Mouse (Mus musculus): ENCODE results near the gene Hist1h4a. TPM values are rescaled to one million over a fixed set of nuclear protein-coding genes. Genes with fewer than 3 reads are reported as not detected.
"Not testable (repeated sequence)": the region's sequence is repeated elsewhere in the genome, so short reads cannot be mapped to it uniquely, and the experiment has no call there.

The Hist1h4a gene
- polyA plus RNA-seq, 1 experiment from 2014 or later, result 0.65 TPM

GRCm38 (mm10) chr13:23752742-23753172 is 8.3 kb downstream of the Hist1h4a start:
- peak overlapping the region; percentile 37 for H3K4me3 ChIP-seq (ENCODE audit: low read depth, low read length)
- 8% methylated on average over 6 of the region's 6 CpGs for WGBS
- H3K27ac ChIP-seq (ENCODE audit: low read depth), result peak overlapping the region; percentile 90
- H3K36me3 ChIP-seq (ENCODE audit: control insufficient read depth, insufficient read depth, low read length), result no peaks in the 10 kb centered on the region
- no peaks in the 10 kb centered on the region for H3K9me3 ChIP-seq (ENCODE audit: control insufficient read depth, low read length)
- ATAC-seq (replicated peaks; ENCODE audit: low FRiP score, low TSS enrichment, low read depth) (no peak), DNase-seq (ENCODE audit: low spot score) (no peak)
- no peaks in the 10 kb centered on the region for H3K27me3 ChIP-seq (replicated peaks; ENCODE audit: control insufficient read depth, insufficient read depth, low read length)
- peak overlapping the region; percentile 57 for H3K4me2 ChIP-seq (ENCODE audit: low read length)
- peaks cover 20% of the 10 kb centered on the region for H3K4me1 ChIP-seq (replicated peaks; ENCODE audit: control insufficient read depth, insufficient read depth, low read length)
- H3K9ac ChIP-seq (ENCODE audit: low read length), result peak overlapping the region; percentile 76

- under 1% methylated on average over 15 of the region's 47 CpGs for WGBS
- peak within 1 kb of the TSS; percentile 76 for H3K9ac ChIP-seq (ENCODE audit: low read length)
- peak; percentile 94 for DNase-seq (ENCODE audit: low spot score)
- not testable (repeated sequence) for H3K9me3 ChIP-seq (ENCODE audit: control insufficient read depth, low read length); H3K36me3 ChIP-seq (ENCODE audit: control insufficient read depth, insufficient read depth, low read length); H3K27me3 ChIP-seq (replicated peaks; ENCODE audit: control insufficient read depth, insufficient read depth, low read length)
- peak; percentile 86 for ATAC-seq (replicated peaks; ENCODE audit: low FRiP score, low TSS enrichment, low read depth)
- H3K4me2 ChIP-seq (ENCODE audit: low read length), result peak within 1 kb of the TSS; percentile 57
- H3K4me1 ChIP-seq (replicated peaks; ENCODE audit: control insufficient read depth, insufficient read depth, low read length), result peaks cover 18% of the 10 kb centered on the region
- H3K4me3 ChIP-seq (ENCODE audit: low read depth, low read length), result peak within 1 kb of the TSS; percentile 40
- H3K27ac ChIP-seq (ENCODE audit: low read depth), result peak within 1 kb of the TSS; percentile 94
Measured at GRCm38 (mm10) chr13:23752067-23752741, 8.8 kb downstream of the Hist1h4a start, which contains the start of gene Hist1h3b. Hist1h3b (plus strand) TSS chr13:23752267.

GRCm38 (mm10) chr13:23751478-23751956 is 9.5 kb downstream of the Hist1h4a start:
- under 1% methylated on average over 11 of the region's 11 CpGs for WGBS
- peak overlapping the region; percentile 94 for H3K27ac ChIP-seq (ENCODE audit: low read depth)
- H3K4me3 ChIP-seq (ENCODE audit: low read depth, low read length), result peak overlapping the region; percentile 40
- no peaks in the 10 kb centered on the region for H3K27me3 ChIP-seq (replicated peaks; ENCODE audit: control insufficient read depth, insufficient read depth, low read length)
- no peak for DNase-seq (ENCODE audit: low spot score)
- H3K4me2 ChIP-seq (ENCODE audit: low read length), result peak overlapping the region; percentile 56
- H3K4me1 ChIP-seq (replicated peaks; ENCODE audit: control insufficient read depth, insufficient read depth, low read length), result peaks cover 18% of the 10 kb centered on the region
- H3K36me3 ChIP-seq (ENCODE audit: control insufficient read depth, insufficient read depth, low read length), result no peaks in the 10 kb centered on the region
- 0 out of 2 replicates have a peak, but pooled peaks have one; percentile 28 for ATAC-seq (replicated peaks; ENCODE audit: low FRiP score, low TSS enrichment, low read depth)
- H3K9ac ChIP-seq (ENCODE audit: low read length), result peak overlapping the region; percentile 62
- no peaks in the 10 kb centered on the region for H3K9me3 ChIP-seq (ENCODE audit: control insufficient read depth, low read length)

GRCm38 (mm10) chr13:23750839-23751477 is 10.1 kb downstream of the Hist1h4a start, which contains the start of gene Hist1h2ab:
Hist1h2ab (plus strand) TSS chr13:23751126.
- H3K36me3 ChIP-seq (ENCODE audit: control insufficient read depth, insufficient read depth, low read length); H3K27me3 ChIP-seq (replicated peaks; ENCODE audit: control insufficient read depth, insufficient read depth, low read length); H3K9me3 ChIP-seq (ENCODE audit: control insufficient read depth, low read length): not testable (repeated sequence)
- H3K4me3 ChIP-seq (ENCODE audit: low read depth, low read length), result peak within 1 kb of the TSS; percentile 40
- H3K27ac ChIP-seq (ENCODE audit: low read depth), result peak within 1 kb of the TSS; percentile 94
- peak within 1 kb of the TSS; percentile 62 for H3K9ac ChIP-seq (ENCODE audit: low read length)
- peak within 1 kb of the TSS; percentile 56 for H3K4me2 ChIP-seq (ENCODE audit: low read length)
- peak; percentile 84 for DNase-seq (ENCODE audit: low spot score)
- peak; percentile 41 for ATAC-seq (replicated peaks; ENCODE audit: low FRiP score, low TSS enrichment, low read depth)
- WGBS, result under 1% methylated on average over 27 of the region's 47 CpGs
- peaks cover 18% of the 10 kb centered on the region for H3K4me1 ChIP-seq (replicated peaks; ENCODE audit: control insufficient read depth, insufficient read depth, low read length)

- H3K27me3 ChIP-seq (replicated peaks; ENCODE audit: control insufficient read depth, insufficient read depth, low read length), result no peaks in the 10 kb centered on the region
- no peaks in the 10 kb centered on the region for H3K36me3 ChIP-seq (ENCODE audit: control insufficient read depth, insufficient read depth, low read length)
- H3K9me3 ChIP-seq (ENCODE audit: control insufficient read depth, low read length), result no peaks in the 10 kb centered on the region
- H3K4me2 ChIP-seq (ENCODE audit: low read length), result no peak overlapping the region
- ATAC-seq (replicated peaks; ENCODE audit: low FRiP score, low TSS enrichment, low read depth) (no peak), DNase-seq (ENCODE audit: low spot score) (no peak)
- peaks cover 18% of the 10 kb centered on the region for H3K4me1 ChIP-seq (replicated peaks; ENCODE audit: control insufficient read depth, insufficient read depth, low read length)
- no peak overlapping the region for H3K4me3 ChIP-seq (ENCODE audit: low read depth, low read length)
- WGBS, result 87% methylated on average over 5 of the region's 5 CpGs
- peak overlapping the region; percentile 94 for H3K27ac ChIP-seq (ENCODE audit: low read depth)
- H3K9ac ChIP-seq (ENCODE audit: low read length), result no peak overlapping the region
Measured at GRCm38 (mm10) chr13:23749563-23750121, 11.4 kb downstream of the Hist1h4a start.

GRCm38 (mm10) chr13:23747892-23748288 is 13.1 kb downstream of the Hist1h4a start:
- peak overlapping the region; percentile 100 for H3K27ac ChIP-seq (ENCODE audit: low read depth)
- peak overlapping the region; percentile 89 for H3K9ac ChIP-seq (ENCODE audit: low read length)
- H3K27me3 ChIP-seq (replicated peaks; ENCODE audit: control insufficient read depth, insufficient read depth, low read length), result no peaks in the 10 kb centered on the region
- H3K9me3 ChIP-seq (ENCODE audit: control insufficient read depth, low read length), result no peaks in the 10 kb centered on the region
- peak overlapping the region; percentile 92 for H3K4me2 ChIP-seq (ENCODE audit: low read length)
- no peak for ATAC-seq (replicated peaks; ENCODE audit: low FRiP score, low TSS enrichment, low read depth)
- no peaks in the 10 kb centered on the region for H3K36me3 ChIP-seq (ENCODE audit: control insufficient read depth, insufficient read depth, low read length)
- WGBS, result 9% methylated on average over 4 of the region's 4 CpGs
- H3K4me3 ChIP-seq (ENCODE audit: low read depth, low read length), result peak overlapping the region; percentile 44
- DNase-seq (ENCODE audit: low spot score), result no peak
- H3K4me1 ChIP-seq (replicated peaks; ENCODE audit: control insufficient read depth, insufficient read depth, low read length), result peaks cover 24% of the 10 kb centered on the region

- H3K4me3 ChIP-seq (ENCODE audit: low read depth, low read length), result peak overlapping the region; percentile 44
- H3K9me3 ChIP-seq (ENCODE audit: control insufficient read depth, low read length), result no peaks in the 10 kb centered on the region
- H3K27me3 ChIP-seq (replicated peaks; ENCODE audit: control insufficient read depth, insufficient read depth, low read length), result no peaks in the 10 kb centered on the region
- peaks cover 22% of the 10 kb centered on the region for H3K4me1 ChIP-seq (replicated peaks; ENCODE audit: control insufficient read depth, insufficient read depth, low read length)
- ATAC-seq (replicated peaks; ENCODE audit: low FRiP score, low TSS enrichment, low read depth) (no peak), DNase-seq (ENCODE audit: low spot score) (peak; percentile 70)
- no peaks in the 10 kb centered on the region for H3K36me3 ChIP-seq (ENCODE audit: control insufficient read depth, insufficient read depth, low read length)
- H3K9ac ChIP-seq (ENCODE audit: low read length), result peak overlapping the region; percentile 89
- H3K4me2 ChIP-seq (ENCODE audit: low read length), result peak overlapping the region; percentile 92
- H3K27ac ChIP-seq (ENCODE audit: low read depth), result peak overlapping the region; percentile 100
- whole genome bisulfite sequencing, result 6% methylated on average over 10 of the region's 13 CpGs
Measured at GRCm38 (mm10) chr13:23747081-23747891, 13.7 kb downstream of the Hist1h4a start.
